Mouse (Mus musculus): Measurements from ENCODE around the gene Mael. TPM values are rescaled to one million over a fixed set of nuclear protein-coding genes. Genes with fewer than 3 reads are reported as not detected.

Mael gene
- polyA plus RNA-seq, 1 experiment, result 4.8 TPM

GRCm38 (mm10) chr1:166281836-166282235, 43.3 kb upstream of the Mael start:
- Histone ChIP-seq H3K9ac (ENCODE audit: low read depth, poor library complexity, severe bottlenecking) (no peak overlapping the region), H3K9me3 (replicated peaks; ENCODE audit: control insufficient read depth, insufficient read depth, low read length, poor library complexity, severe bottlenecking) (no peaks in the 10 kb centered on the region), H3K27ac (ENCODE audit: insufficient read depth, low read length) (no peak overlapping the region), H3K27me3 (ENCODE audit: control insufficient read depth, insufficient read depth, low read length, poor library complexity, severe bottlenecking) (peaks cover 1% of the 10 kb centered on the region; the same call in 1 of the 2 replicates), H3K4me3 (ENCODE audit: low read depth, low read length) (no peak overlapping the region), H3K4me1 (ENCODE audit: control insufficient read depth, insufficient read depth, low read length) (peaks cover 2% of the 10 kb centered on the region), H3K36me3 (ENCODE audit: control insufficient read depth, insufficient read depth, low read length, poor library complexity, severe bottlenecking) (no peaks in the 10 kb centered on the region)
- TF ChIP-seq POLR2A (IDR thresholded peaks at IDR 0.05; ENCODE audit: insufficient read depth, low read length), result no peak
- no peak for TF ChIP-seq CTCF (IDR thresholded peaks at IDR 0.05; ENCODE audit: low read depth, low read length)
- no peak for TF ChIP-seq EP300 (IDR thresholded peaks at IDR 0.05; ENCODE audit: insufficient read depth, low read depth, low read length)

DNA sequence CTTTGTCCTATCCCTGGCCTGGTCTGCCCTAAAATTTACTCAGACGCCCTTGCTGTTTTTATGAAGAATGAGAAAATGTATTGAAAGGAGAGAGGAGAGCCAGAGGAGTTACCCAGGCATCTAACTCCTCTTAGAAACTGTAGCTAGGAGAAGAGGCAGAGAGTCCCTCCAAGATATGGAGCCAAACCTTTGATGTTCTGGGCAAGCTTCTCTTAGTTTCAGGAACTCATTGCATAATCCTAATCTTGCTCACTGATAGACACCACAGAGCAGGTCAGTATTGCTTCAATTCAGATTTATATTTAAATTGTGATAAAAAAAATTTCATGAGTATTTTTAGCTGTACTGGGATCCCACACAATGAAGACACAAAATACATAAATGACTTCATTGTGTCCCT, 42.7 kb upstream of the Mael start:
- Histone ChIP-seq H3K4me1 (ENCODE audit: control insufficient read depth, insufficient read depth, low read length) (peaks cover 2% of the 10 kb centered on the region), H3K9ac (ENCODE audit: low read depth, poor library complexity, severe bottlenecking) (no peak overlapping the region), H3K4me3 (ENCODE audit: low read depth, low read length) (no peak overlapping the region), H3K27me3 (ENCODE audit: control insufficient read depth, insufficient read depth, low read length, poor library complexity, severe bottlenecking) (peaks cover 1% of the 10 kb centered on the region; the same call in 1 of the 2 replicates), H3K36me3 (ENCODE audit: control insufficient read depth, insufficient read depth, low read length, poor library complexity, severe bottlenecking) (no peaks in the 10 kb centered on the region), H3K27ac (ENCODE audit: insufficient read depth, low read length) (no peak overlapping the region), H3K9me3 (replicated peaks; ENCODE audit: control insufficient read depth, insufficient read depth, low read length, poor library complexity, severe bottlenecking) (no peaks in the 10 kb centered on the region)
- TF ChIP-seq EP300 (IDR thresholded peaks at IDR 0.05; ENCODE audit: insufficient read depth, low read depth, low read length) (no peak), POLR2A (IDR thresholded peaks at IDR 0.05; ENCODE audit: insufficient read depth, low read length) (no peak), CTCF (IDR thresholded peaks at IDR 0.05; ENCODE audit: low read depth, low read length) (no peak)

DNA sequence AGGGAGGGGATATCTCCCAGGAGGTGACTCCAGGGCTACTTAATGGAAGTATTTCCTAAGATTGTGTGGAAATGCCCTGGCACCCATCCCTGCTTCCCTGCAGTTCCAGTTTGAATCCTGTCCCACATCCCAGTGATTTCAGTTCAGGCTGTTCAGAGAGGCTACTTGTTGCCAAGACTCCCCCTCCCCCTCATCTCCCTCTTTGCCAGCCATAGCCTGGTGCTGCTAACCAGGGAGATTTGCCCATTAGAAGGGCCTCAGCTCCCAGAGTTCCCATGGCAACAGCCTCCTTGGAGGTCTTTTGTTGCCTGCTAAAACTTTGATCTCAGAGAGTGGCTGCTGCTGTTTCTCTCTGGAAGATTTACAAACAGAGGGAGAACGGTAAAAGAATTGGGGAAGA, 42.0 kb upstream of the Mael start:
- no peak for TF ChIP-seq CTCF (IDR thresholded peaks at IDR 0.05; ENCODE audit: low read depth, low read length)
- Histone ChIP-seq H3K4me1 (ENCODE audit: control insufficient read depth, insufficient read depth, low read length) (peaks cover 2% of the 10 kb centered on the region), H3K4me3 (ENCODE audit: low read depth, low read length) (no peak overlapping the region), H3K27ac (ENCODE audit: insufficient read depth, low read length) (no peak overlapping the region), H3K9me3 (replicated peaks; ENCODE audit: control insufficient read depth, insufficient read depth, low read length, poor library complexity, severe bottlenecking) (no peaks in the 10 kb centered on the region), H3K36me3 (ENCODE audit: control insufficient read depth, insufficient read depth, low read length, poor library complexity, severe bottlenecking) (no peaks in the 10 kb centered on the region), H3K9ac (ENCODE audit: low read depth, poor library complexity, severe bottlenecking) (no peak overlapping the region), H3K27me3 (ENCODE audit: control insufficient read depth, insufficient read depth, low read length, poor library complexity, severe bottlenecking) (peaks cover 1% of the 10 kb centered on the region; the same call in 1 of the 2 replicates)

DNA sequence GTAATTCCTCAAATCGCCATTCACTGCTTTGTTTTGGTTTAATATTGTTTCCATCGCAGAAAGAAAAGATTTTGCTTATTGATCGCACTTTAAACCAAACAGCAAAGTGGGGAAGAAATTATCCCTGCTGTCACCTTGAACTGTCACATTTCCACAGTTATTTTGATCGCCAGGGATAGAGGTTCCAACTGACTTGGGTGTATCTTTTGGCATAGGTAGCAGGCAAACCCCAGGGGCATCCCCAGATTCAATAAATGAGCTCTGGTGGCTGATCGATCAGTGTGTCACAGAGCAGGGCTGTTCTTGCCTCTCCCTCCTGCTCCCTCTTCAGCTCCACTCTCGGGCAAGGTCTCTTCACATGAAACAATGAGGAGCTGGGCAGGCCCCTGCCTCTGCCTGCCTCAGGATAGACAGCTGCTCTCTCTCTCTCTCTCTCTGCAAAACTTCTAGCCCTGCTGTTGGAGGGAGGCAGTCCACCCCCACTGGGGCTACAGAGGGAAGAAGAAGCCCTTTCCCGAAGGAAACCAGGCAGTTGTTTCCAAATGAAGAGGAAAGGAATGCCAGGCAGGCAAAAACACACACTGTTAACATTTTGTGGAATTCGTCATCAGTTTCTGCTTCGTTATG, 41.1 kb upstream of the Mael start:
- Histone ChIP-seq H3K4me3 (ENCODE audit: low read depth, low read length) (no peak overlapping the region), H3K27me3 (ENCODE audit: control insufficient read depth, insufficient read depth, low read length, poor library complexity, severe bottlenecking) (peaks cover 1% of the 10 kb centered on the region; the same call in 1 of the 2 replicates), H3K9ac (ENCODE audit: low read depth, poor library complexity, severe bottlenecking) (no peak overlapping the region), H3K4me1 (ENCODE audit: control insufficient read depth, insufficient read depth, low read length) (peaks cover 2% of the 10 kb centered on the region), H3K36me3 (ENCODE audit: control insufficient read depth, insufficient read depth, low read length, poor library complexity, severe bottlenecking) (no peaks in the 10 kb centered on the region), H3K27ac (ENCODE audit: insufficient read depth, low read length) (no peak overlapping the region), H3K9me3 (replicated peaks; ENCODE audit: control insufficient read depth, insufficient read depth, low read length, poor library complexity, severe bottlenecking) (no peaks in the 10 kb centered on the region)
- TF ChIP-seq POLR2A (IDR thresholded peaks at IDR 0.05; ENCODE audit: insufficient read depth, low read length) (no peak), CTCF (IDR thresholded peaks at IDR 0.05; ENCODE audit: low read depth, low read length) (no peak), EP300 (IDR thresholded peaks at IDR 0.05; ENCODE audit: insufficient read depth, low read depth, low read length) (no peak)

DNA sequence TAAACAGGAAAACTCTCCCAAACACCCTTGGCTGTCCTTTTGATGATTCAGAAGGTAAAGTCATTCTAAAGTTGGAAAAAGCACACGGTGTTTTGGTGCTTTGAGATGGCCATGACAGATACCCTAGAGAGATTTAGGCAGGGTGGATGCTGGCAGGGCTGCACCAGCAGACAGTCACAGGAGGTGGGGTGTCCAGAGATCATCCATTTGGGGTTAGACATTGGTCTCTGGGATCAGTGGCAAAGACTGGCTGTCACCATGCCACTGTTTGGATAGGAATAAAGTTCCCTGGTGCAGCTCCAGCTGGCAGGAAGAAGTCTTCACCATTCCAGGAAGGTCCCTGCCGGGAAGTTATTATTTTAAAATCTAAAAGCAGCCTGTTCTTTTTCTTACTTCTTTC, 40.2 kb upstream of the Mael start:
- Histone ChIP-seq H3K27ac (ENCODE audit: insufficient read depth, low read length) (no peak overlapping the region), H3K4me3 (ENCODE audit: low read depth, low read length) (no peak overlapping the region), H3K27me3 (ENCODE audit: control insufficient read depth, insufficient read depth, low read length, poor library complexity, severe bottlenecking) (peaks cover 1% of the 10 kb centered on the region; the same call in 1 of the 2 replicates), H3K9ac (ENCODE audit: low read depth, poor library complexity, severe bottlenecking) (no peak overlapping the region), H3K36me3 (ENCODE audit: control insufficient read depth, insufficient read depth, low read length, poor library complexity, severe bottlenecking) (no peaks in the 10 kb centered on the region), H3K4me1 (ENCODE audit: control insufficient read depth, insufficient read depth, low read length) (peaks cover 2% of the 10 kb centered on the region), H3K9me3 (replicated peaks; ENCODE audit: control insufficient read depth, insufficient read depth, low read length, poor library complexity, severe bottlenecking) (no peaks in the 10 kb centered on the region)
- TF ChIP-seq POLR2A (IDR thresholded peaks at IDR 0.05; ENCODE audit: insufficient read depth, low read length), result no peak
- TF ChIP-seq EP300 (IDR thresholded peaks at IDR 0.05; ENCODE audit: insufficient read depth, low read depth, low read length), result no peak
- TF ChIP-seq CTCF (IDR thresholded peaks at IDR 0.05; ENCODE audit: low read depth, low read length), result no peak

DNA sequence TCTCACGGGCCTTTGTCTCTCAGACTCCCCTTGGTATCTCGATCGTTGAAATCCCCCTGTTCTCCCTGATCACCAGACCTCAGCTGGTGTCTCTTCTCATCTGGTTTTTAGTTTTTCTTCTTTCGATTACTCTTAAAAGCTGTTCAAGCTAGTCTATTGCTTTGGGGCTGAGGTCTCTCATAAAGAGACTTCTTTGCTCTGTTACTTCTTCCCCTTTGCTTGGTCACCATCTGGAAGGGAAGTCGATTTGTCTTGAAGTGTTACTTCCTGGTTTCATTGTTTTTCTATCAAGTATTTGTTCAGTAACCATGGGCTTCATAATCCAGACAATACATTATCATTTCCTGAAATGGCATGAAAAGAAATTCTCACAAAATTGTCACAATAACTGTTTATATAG, 29.7 kb upstream of the Mael start:
- Histone ChIP-seq H3K9ac (ENCODE audit: low read depth, poor library complexity, severe bottlenecking) (no peak overlapping the region), H3K4me1 (ENCODE audit: control insufficient read depth, insufficient read depth, low read length) (no peaks in the 10 kb centered on the region), H3K27me3 (ENCODE audit: control insufficient read depth, insufficient read depth, low read length, poor library complexity, severe bottlenecking) (peaks cover 2% of the 10 kb centered on the region; the same call in 1 of the 2 replicates), H3K27ac (ENCODE audit: insufficient read depth, low read length) (no peak overlapping the region), H3K9me3 (replicated peaks; ENCODE audit: control insufficient read depth, insufficient read depth, low read length, poor library complexity, severe bottlenecking) (no peaks in the 10 kb centered on the region), H3K4me3 (ENCODE audit: low read depth, low read length) (no peak overlapping the region), H3K36me3 (ENCODE audit: control insufficient read depth, insufficient read depth, low read length, poor library complexity, severe bottlenecking) (no peaks in the 10 kb centered on the region)
- TF ChIP-seq POLR2A (IDR thresholded peaks at IDR 0.05; ENCODE audit: insufficient read depth, low read length), result no peak
- no peak for TF ChIP-seq CTCF (IDR thresholded peaks at IDR 0.05; ENCODE audit: low read depth, low read length)
- no peak for TF ChIP-seq EP300 (IDR thresholded peaks at IDR 0.05; ENCODE audit: insufficient read depth, low read depth, low read length)

Data from ES-Bruce4 (cell line).